Mouse (Mus musculus): ENCODE results near the gene Clic5.

Gene Clic5

DNA sequence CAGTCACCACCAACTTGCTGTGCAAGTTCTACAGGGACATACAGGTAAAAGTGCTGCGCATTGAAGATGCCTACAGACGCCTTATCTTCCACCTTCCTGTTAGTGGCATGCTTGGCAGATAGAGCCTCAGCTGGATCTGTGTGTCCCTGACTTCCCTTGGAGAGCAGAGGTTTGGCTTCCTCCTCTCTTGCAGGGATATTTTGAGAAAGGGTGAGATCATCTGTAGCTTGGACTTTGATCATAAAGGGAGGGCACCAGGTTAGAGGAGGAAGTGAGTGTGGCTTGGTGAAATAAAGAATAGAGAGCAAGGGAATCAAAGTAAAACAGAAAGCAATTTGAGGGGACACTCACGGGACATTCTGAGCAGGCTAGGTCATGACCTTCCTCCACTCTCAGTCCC lies 4.6 kb downstream of the Clic5 start:
- no peak for DNase-seq (ENCODE audit: low spot score)

DNA sequence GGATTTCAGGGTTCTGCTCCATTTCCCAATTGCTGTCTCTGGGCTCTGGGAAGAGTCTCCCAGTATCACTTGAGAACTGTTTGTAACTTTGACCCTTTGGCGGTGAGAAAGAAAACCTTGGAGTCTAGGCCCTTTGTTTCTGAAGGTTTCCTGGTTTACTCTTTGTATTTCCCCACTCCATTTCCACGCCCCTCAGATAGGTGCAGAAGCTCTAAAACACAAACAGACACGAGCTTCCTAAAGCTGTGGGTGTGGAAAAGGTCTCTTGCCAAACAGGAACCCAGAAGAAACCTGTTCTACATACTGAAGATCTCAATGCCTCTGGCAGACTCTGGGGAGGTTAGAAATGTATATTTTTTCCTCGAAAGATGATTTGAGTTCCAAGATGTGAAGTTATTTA lies 10.8 kb downstream of the Clic5 start:
- DNase-seq (ENCODE audit: low spot score), result no peak

DNA sequence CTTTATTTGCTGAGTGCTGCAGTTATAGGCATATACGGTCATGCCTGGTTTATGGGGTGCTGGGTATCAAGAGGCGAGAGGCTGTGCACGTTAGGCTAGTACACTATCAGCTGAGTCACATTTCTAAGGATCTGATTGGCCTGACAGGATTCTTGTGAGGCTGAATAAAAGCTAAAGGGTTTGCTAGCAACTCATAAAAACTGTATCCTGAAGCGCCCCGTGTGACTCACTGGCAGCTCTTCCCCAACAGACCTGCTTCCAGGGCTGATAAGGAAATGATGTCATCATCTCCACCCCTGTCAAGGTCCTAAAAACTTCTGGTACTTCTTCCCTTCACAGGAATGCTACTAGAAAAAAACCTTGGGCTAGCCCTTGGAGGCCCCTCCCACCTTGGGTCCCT lies 14.6 kb downstream of the Clic5 start:
- no peak for DNase-seq (ENCODE audit: low spot score)

DNA sequence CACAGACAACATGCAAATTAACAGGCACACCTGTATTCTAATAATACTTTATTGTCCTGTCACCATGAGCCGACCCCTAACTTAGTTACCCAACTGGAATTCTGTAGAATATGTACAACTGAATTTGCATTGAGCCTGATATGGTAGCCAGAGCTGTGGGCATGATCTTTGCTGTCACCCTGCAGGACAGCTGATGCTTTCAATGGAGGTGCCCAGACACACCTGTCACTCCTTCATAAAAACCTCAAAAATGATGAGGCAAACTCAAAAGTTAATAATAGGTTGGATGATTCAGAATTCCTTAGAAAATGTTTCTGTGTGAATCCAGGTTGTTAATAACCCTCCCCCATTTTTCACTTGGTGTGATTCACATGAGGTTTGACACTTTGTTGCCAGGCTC lies 16.4 kb downstream of the Clic5 start:
- no peak for DNase-seq (ENCODE audit: low spot score)

DNA sequence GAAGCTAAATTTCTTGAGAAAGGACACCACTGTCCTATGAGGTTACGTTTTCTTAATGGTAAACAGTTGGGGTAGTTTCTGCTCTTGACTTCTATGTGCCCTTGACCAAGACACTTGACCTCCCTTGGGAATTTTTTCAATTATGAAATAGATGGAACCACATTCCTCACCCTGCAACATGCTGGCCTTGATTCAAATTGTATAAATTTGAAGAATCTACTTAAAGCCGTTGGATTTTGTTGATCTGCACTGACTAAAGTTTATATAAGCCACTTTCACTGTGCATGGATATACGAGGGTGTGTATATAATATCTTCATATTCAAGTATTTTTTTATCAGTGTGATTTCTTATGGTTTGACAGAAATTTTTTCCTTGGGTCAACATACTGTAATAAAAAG lies 17.2 kb downstream of the Clic5 start:
- DNase-seq (ENCODE audit: low spot score), result no peak

DNA sequence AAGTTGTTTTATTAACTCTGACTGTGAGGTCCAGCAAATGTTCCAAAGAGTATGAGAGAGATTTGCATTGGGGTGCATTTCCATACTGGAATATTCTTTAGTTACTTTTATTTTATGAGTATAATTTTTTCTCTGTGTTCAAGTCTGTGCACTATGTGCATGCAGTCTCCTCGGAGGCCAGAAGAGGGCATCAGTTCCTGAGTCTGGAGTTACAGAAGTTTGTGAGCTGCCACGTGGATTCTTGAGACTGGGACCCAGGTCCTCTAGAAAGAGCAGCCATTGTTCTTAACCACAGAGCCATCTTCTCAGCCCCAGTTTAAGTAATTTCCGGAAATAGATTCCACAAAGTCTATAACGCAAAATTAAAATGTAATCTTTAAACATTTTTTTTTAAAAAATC lies 20.5 kb downstream of the Clic5 start:
- no peak for DNase-seq (ENCODE audit: low spot score)

DNA sequence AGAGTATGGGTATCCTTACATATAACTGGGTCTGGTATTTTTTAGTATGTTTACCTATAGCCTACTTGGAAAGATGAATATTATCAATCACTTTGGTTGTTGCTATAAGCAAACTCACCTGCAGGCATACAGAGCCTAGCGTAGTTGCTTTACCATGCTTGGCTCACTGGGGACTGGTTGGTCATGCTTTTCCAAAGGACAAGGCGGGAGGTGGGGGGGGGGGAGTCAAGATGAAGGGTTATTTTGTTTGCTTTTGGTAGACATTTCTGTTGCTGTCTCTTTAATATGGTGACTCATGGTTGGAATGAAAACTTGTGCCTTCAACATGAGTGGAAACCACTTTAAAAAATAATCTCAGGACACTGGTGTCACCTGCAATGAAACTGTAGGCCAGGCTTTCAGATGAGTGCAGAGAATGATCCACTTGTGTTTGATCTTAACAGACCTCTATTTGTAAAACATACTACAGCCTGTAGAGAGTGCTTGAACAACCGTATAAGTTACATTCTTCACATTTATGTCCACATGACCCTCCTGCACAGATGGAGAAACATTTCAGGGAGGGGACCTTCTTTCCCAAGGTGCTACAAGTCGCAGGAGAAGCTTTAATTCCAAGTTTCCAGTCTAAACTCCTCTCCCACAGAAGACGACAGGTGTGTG lies 24.7 kb downstream of the Clic5 start:
- DNase-seq (ENCODE audit: low spot score), result no peak

DNA sequence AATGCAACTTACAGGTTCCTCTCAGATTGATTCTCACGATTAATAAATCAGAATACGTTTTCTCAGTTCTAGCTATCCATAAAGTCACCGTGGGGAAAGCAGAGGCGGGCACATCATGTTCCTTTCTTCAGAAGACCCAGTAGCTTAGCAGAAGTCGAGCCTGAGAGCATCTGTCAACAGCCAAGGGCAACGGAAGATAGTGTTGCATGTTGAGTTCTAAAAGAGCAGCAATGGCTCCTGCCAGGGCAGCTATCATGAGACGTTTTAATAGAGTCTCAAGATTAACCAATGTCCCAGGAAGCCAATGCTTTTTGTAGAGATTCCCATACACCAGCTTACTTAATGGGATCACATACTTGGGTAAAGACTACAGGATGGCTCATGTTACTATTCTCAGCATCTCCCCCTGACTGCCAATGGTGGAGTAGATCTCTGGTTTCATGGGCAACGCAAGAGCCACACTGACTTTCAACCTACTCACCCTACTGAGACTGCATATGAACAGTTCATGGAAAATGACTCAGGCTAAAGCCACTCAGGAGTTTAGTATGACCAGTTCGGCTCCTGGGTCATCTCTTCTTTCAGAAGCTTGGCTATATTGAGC lies 26.9 kb downstream of the Clic5 start:
- DNase-seq (ENCODE audit: low spot score), result no peak

DNA sequence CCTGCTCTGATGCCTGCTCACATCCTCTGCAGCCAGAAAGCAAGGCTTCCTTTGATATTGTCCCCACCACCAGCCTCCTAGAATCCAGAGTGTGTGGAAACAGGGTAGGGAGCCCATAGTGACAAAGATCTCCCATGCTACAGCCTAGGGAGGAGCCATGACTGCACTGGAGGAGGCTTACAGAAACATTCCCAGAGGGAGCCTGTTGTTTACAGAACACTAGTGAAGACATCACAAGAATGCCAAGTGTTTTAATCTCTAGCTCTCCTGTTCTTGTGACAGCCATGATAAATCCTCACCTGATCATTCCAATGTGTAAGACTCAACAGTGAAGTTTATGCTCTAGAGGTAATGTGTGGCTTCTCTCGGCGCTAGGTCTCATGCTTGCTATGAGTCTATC lies 28.8 kb downstream of the Clic5 start:
- no peak for DNase-seq (ENCODE audit: low spot score)

DNA sequence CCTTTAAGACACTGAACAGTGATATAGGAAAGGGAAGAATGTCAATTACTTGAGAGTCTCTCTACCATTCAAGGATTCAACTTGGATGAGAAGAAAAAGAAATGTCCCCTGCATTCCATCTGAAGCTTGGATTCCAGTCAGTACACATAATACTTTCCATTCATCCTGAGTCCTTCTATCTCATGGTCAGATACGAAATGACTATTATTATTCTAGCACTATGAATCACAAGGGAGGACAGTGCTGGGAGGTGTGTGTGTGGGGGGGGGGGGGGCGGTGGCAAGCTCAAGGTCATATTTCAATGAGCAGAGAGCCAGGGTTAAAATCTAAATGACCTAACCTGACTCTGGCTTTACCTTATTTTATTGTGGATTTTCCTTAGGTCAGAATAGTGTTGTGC lies 31.6 kb downstream of the Clic5 start:
- no peak for DNase-seq (ENCODE audit: low spot score)

DNA sequence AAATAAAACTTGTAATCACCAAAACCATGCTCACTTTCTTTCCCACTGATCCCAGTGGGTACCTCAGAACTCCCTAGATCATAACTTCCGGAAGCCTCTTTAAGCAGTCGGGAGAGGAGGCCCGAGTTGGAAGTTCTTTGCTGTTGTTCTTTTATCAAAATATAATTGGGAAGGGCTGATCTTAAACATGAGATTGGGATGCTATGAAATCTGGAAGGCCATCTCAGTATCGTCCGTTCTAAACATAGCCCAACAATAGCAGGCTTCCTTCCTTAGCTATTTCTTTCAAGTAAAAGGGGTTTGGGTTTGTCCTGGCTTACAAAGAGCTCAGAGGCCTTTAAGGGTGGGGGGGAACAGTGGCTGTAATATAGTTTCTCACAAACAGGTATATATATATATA lies 40.0 kb downstream of the Clic5 start:
- no peak for DNase-seq (ENCODE audit: low spot score)

DNA sequence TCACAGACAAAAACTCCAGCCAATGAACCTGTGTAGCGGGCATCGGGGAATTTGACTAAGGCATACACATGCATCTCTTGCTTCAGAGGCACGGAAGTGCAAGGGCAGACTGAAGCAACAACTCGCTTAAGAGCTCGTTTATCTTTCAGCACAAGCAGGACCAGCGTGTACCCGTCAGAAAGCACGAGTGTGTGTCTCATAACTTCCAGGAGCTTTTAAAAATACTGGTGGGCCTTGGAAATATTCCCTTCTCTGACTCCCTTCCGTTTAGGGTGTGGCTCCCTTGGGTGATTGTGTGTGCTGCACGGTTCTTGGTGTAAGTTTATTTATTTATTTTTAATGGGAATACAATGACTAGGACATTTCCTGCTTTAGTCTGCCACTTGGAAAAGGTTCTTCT lies 41.7 kb downstream of the Clic5 start:
- no peak for DNase-seq (ENCODE audit: low spot score)

DNA sequence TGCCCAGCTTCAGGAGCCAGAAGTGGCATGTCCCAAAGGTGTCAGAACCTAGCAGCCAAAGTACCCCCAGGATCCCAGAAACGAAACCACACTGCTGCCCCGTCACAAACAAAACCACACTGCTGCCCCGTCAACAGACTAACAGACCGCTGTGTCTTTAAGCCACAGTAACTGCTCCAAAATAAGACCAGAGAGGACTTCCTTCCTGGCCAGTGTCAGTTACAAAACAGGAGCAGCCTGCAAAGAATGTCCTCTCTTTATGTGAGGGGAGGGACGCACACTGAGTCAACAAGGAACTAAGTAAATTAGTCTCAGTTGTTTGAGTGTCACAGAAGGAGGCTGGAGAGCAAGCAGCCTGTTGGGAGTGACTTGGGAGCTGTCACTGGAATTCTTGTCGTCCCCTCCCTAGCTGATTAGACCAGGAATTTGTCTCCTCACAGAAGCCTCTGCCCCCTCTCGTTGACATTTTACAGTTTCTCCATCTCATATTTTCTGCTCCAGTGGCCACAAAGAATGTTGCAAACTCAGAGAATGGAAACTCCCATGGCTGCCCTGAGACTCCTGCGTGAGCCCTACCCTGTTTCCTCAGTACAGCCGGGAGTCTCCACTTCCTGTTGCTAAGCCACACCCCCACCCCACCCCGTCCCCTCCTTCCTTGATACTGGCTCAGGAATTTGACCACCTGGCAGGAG lies 50.8 kb downstream of the Clic5 start:
- DNase-seq (ENCODE audit: low spot score), result no peak

DNA sequence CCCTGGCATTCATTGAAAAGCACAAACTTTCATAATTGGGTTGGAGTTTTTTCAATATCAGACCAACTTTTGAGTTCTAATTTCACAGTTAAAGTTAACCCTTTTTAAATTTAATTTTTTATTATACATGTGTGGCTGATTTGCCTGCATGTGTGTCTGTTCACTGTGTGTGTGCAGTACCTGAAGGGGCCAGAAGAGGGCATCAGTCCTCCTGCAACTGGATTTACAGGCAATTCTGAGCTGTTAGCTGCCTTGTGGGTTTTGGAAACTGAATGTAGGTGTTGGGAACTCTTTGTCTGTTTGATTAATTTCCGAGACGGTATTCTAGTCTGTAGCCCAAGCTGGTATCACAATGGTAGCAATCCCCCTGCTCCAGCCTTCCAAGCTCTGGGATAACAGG lies 52.4 kb downstream of the Clic5 start:
- no peak for DNase-seq (ENCODE audit: low spot score)

DNA sequence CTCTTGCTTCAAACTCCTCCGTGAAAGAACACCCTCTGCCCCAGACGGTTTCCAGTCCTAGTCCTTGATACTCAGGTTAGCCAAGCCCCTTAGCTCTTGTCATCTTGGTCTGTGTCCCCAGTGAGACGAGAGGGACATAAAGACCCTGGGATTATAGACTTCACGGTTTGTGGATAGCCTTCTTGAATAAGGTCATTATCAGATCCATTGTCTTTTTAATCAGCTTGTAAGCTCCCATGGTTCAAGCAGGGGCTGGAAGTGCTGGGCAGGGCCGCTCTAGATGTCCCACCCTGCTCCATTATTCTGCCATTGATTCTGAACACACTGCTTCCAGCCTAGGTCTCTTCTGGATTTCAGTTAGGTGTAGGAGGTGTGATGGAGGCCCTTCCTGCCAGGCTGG lies 55.7 kb downstream of the Clic5 start:
- DNase-seq (ENCODE audit: low spot score), result no peak

DNA sequence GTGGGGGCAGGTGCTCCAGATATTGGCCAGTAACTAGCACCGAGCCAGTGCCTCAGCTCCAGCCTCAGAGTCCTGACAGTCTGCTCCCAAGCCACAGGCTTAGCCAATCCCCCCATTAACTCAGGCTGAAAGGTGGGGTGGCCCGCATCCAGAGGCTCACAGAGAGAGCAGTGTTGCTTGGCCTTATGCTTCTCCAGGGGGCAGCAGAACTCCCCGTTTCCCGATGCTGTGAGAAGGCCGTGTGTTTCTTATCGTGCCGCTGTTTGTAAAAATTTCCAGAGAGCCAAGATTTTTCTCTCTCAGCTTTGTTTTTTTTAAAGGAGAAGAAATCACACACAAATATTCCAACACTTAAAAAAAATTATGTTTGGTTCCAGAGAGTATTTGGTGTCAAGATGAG lies 56.2 kb downstream of the Clic5 start:
- DNase-seq (ENCODE audit: low spot score), result no peak

DNA sequence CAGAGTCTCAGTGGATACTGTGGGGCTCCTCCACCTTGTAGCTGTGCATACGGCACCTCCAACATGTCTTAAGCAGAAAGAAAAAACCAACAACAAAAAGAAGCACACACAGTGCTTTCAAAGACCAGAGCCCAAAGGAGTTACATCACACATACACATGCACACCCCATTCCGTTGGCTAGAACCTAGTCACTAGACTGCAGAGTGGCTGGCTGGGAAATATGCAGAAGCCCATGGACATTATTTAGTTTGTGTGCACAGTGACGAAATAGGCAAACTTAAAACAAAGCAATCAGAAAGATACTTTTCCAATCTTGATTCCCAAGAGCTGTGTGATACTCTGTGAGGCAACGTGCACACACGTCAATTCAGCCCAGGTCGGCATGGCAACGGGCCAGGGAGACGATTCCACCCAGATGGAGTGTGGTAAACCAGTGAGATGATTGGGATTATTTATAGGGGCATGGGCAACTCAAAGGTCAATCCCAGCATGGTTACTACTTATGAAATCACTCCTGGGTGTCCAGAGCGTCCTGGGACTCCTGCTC lies 57.8 kb downstream of the Clic5 start:
- DNase-seq (ENCODE audit: low spot score), result no peak

DNA sequence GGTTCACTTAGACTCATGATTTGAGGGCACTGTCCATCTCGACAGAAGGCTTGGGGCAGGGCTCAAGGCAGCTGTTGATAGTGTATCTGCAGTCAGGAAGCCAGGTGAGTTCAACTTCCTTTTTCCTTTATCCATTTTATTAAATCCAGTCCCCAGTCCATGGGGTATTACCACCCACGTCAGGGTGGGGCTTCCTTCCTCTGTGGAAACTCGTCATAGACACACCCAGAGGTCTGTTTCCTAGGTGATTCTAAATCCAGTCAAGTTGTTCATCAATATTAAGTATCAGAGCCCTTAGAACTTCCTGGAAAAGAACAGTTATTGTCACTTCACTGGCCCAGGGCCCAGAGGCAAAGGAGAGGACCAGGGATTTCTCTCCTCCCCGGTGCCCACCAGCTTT lies 61.2 kb downstream of the Clic5 start:
- no peak for DNase-seq (ENCODE audit: low spot score)

DNA sequence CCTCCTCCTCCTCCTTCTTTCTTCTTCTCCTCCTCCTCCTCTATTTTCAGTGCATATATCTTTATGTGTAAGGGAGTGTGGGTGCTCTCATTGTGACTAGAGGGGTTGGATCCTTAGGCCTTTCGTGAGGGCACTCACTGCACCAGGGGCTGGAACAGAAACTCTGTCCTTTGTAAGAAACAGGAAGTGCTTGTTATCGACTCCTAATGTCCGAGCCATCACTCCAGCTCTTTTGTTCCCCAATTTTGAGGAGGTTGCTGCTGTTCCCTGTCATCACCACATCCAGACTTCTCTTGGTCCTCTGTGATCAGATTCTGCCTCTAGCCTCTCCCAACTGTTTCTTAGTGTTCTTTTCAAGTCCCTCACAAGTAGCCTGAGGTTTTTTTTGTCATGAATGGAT lies 64.3 kb downstream of the Clic5 start:
- no peak for DNase-seq (ENCODE audit: low spot score)

DNA sequence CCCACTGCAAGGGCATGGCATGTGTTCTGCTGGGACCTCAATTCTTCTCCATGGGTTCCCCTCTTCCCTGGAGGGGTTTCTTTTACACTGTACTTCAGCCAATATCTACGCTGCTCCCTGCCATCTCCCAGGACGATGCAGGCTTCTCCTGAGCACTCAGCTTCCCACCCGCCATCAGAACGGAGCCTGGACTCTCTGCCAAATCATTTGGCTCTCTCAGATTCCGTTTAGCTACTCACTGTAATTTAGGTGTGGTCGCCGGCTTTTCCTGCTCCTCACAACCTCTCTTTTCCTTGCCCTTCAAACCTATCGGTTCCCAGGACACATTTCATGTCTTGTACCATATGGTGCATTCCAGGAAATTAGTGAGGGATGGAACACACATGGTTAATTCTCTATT lies 66.3 kb downstream of the Clic5 start:
- no peak for DNase-seq (ENCODE audit: low spot score)

DNA sequence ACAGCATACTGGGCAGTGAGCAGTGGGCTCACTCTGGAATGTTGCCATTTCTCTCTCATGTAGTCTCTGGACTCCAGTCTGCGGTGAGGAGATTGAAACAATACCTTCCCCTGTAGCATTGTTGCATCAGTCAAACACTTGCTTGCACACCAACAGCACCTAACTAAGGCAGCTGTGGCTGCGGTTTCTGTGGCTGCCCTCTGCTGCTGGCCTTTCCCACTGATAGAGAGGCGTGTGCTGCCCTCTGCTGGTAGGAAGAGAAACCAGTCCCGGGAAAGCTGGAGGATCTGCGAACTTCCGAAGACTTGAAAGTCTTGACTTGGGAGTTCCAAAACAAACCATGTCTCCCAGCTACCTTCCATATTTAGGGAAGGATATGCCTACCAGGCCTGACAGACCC lies 68.2 kb downstream of the Clic5 start:
- peak; percentile 27 for DNase-seq (ENCODE audit: low spot score)

DNA sequence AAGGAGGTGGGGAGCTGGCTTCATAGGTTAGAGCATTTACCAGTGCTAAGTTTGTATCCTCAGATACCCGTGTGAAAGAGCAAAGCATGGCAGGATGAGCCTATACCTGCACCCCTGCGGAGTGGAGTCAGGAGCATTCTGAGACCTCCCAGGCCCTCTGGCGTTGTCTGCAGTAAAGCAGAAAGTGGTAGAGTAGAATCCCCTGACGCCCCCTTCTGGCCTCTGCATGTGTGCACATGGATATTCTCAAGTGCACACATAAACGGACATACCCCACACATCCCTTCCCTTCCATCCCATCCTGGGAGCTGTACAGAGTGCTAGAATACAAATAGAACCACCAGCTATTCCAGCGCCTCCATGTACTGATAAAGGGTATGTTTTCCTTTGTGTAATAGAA lies 70.9 kb downstream of the Clic5 start:
- DNase-seq (ENCODE audit: low spot score), result no peak

DNA sequence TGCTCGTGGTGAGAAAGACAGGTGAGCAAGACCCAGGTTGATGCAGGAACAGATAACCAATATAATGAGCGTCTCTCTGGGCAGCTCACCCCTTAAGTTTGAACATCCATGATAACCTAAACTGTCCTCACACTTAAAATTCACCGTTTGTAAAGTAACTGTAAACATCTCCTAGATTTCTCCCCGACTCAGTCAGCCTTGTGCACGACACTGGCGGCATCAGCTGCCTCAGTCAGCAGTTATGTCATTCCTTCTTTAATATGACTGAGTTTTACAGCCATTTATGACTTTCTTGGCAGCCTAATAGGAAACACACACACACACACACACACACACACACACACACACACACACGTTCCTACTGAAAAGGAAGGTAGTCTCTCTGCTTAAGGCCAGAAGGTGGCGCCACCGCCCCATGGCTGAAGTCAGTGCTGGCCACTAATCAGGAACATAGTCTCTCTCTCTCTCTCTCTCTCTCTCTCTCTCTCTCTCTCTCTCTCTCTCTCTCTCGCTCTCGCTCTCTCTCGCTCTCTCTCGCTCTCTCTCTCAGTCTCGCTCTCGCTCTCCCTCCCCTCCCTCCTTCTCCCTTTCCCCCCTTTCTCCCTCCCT lies 73.3 kb downstream of the Clic5 start:
- peak; percentile 40 for DNase-seq (ENCODE audit: low spot score)
